Mouse (Mus musculus): Measurements from ENCODE around the gene Meiob. TPM values are rescaled to one million over a fixed set of nuclear protein-coding genes. Genes with fewer than 3 reads are reported as not detected.

Gene Meiob
- polyA plus RNA-seq, 1 experiment: not detected

GRCm38 (mm10) chr17:24812215-24812614 lies 8.1 kb downstream of the Meiob start:
- Histone ChIP-seq H3K4me3 (ENCODE audit: low read depth, low read length) (no peak overlapping the region), H3K9ac (ENCODE audit: low read depth, poor library complexity, severe bottlenecking) (no peak overlapping the region), H3K4me1 (ENCODE audit: control insufficient read depth, insufficient read depth, low read length) (peaks cover 3% of the 10 kb centered on the region), H3K36me3 (ENCODE audit: control insufficient read depth, insufficient read depth, low read length, poor library complexity, severe bottlenecking) (no peaks in the 10 kb centered on the region), H3K9me3 (replicated peaks; ENCODE audit: control insufficient read depth, insufficient read depth, low read length, poor library complexity, severe bottlenecking) (no peaks in the 10 kb centered on the region), H3K27me3 (ENCODE audit: control insufficient read depth, insufficient read depth, low read length, poor library complexity, severe bottlenecking) (no peaks in the 10 kb centered on the region), H3K27ac (ENCODE audit: insufficient read depth, low read length) (no peak overlapping the region)
- TF ChIP-seq EP300 (IDR thresholded peaks at IDR 0.05; ENCODE audit: insufficient read depth, low read depth, low read length): no peak
- no peak for TF ChIP-seq CTCF (IDR thresholded peaks at IDR 0.05; ENCODE audit: low read depth, low read length)
- no peak for TF ChIP-seq POLR2A (IDR thresholded peaks at IDR 0.05; ENCODE audit: insufficient read depth, low read length)

- H3K27ac ChIP-seq (ENCODE audit: insufficient read depth, low read length): no peak overlapping the region
- H3K27me3 ChIP-seq (ENCODE audit: control insufficient read depth, insufficient read depth, low read length, poor library complexity, severe bottlenecking): no peaks in the 10 kb centered on the region
- H3K4me3 ChIP-seq (ENCODE audit: low read depth, low read length): no peak overlapping the region
- peaks cover 3% of the 10 kb centered on the region for H3K4me1 ChIP-seq (ENCODE audit: control insufficient read depth, insufficient read depth, low read length)
- no peaks in the 10 kb centered on the region for H3K36me3 ChIP-seq (ENCODE audit: control insufficient read depth, insufficient read depth, low read length, poor library complexity, severe bottlenecking)
- TF ChIP-seq CTCF (IDR thresholded peaks at IDR 0.05; ENCODE audit: low read depth, low read length) (no peak), EP300 (IDR thresholded peaks at IDR 0.05; ENCODE audit: insufficient read depth, low read depth, low read length) (no peak), POLR2A (IDR thresholded peaks at IDR 0.05; ENCODE audit: insufficient read depth, low read length) (no peak)
- H3K9ac ChIP-seq (ENCODE audit: low read depth, poor library complexity, severe bottlenecking): no peak overlapping the region
- no peaks in the 10 kb centered on the region for H3K9me3 ChIP-seq (replicated peaks; ENCODE audit: control insufficient read depth, insufficient read depth, low read length, poor library complexity, severe bottlenecking)
Observed at GRCm38 (mm10) chr17:24815256-24815655, 11.2 kb downstream of the Meiob start.

GRCm38 (mm10) chr17:24817503-24817902 lies 13.4 kb downstream of the Meiob start:
- no peak overlapping the region for H3K9ac ChIP-seq (ENCODE audit: low read depth, poor library complexity, severe bottlenecking)
- no peak overlapping the region for H3K27ac ChIP-seq (ENCODE audit: insufficient read depth, low read length)
- H3K27me3 ChIP-seq (ENCODE audit: control insufficient read depth, insufficient read depth, low read length, poor library complexity, severe bottlenecking): no peaks in the 10 kb centered on the region
- H3K4me3 ChIP-seq (ENCODE audit: low read depth, low read length): no peak overlapping the region
- TF ChIP-seq EP300 (IDR thresholded peaks at IDR 0.05; ENCODE audit: insufficient read depth, low read depth, low read length) (no peak), POLR2A (IDR thresholded peaks at IDR 0.05; ENCODE audit: insufficient read depth, low read length) (no peak)
- H3K36me3 ChIP-seq (ENCODE audit: control insufficient read depth, insufficient read depth, low read length, poor library complexity, severe bottlenecking): no peaks in the 10 kb centered on the region
- no peaks in the 10 kb centered on the region for H3K9me3 ChIP-seq (replicated peaks; ENCODE audit: control insufficient read depth, insufficient read depth, low read length, poor library complexity, severe bottlenecking)
- no peaks in the 10 kb centered on the region for H3K4me1 ChIP-seq (ENCODE audit: control insufficient read depth, insufficient read depth, low read length)

GRCm38 (mm10) chr17:24818172-24818571 lies 14.1 kb downstream of the Meiob start:
- no peak overlapping the region for H3K4me3 ChIP-seq (ENCODE audit: low read depth, low read length)
- H3K9ac ChIP-seq (ENCODE audit: low read depth, poor library complexity, severe bottlenecking): no peak overlapping the region
- H3K9me3 ChIP-seq (replicated peaks; ENCODE audit: control insufficient read depth, insufficient read depth, low read length, poor library complexity, severe bottlenecking): no peaks in the 10 kb centered on the region
- TF ChIP-seq CTCF (IDR thresholded peaks at IDR 0.05; ENCODE audit: low read depth, low read length) (no peak), POLR2A (IDR thresholded peaks at IDR 0.05; ENCODE audit: insufficient read depth, low read length) (no peak), EP300 (IDR thresholded peaks at IDR 0.05; ENCODE audit: insufficient read depth, low read depth, low read length) (no peak)
- H3K27ac ChIP-seq (ENCODE audit: insufficient read depth, low read length): no peak overlapping the region
- H3K36me3 ChIP-seq (ENCODE audit: control insufficient read depth, insufficient read depth, low read length, poor library complexity, severe bottlenecking): no peaks in the 10 kb centered on the region
- H3K27me3 ChIP-seq (ENCODE audit: control insufficient read depth, insufficient read depth, low read length, poor library complexity, severe bottlenecking): no peaks in the 10 kb centered on the region
- no peaks in the 10 kb centered on the region for H3K4me1 ChIP-seq (ENCODE audit: control insufficient read depth, insufficient read depth, low read length)

GRCm38 (mm10) chr17:24819469-24819868 lies 15.4 kb downstream of the Meiob start:
- Histone ChIP-seq H3K27me3 (ENCODE audit: control insufficient read depth, insufficient read depth, low read length, poor library complexity, severe bottlenecking) (no peaks in the 10 kb centered on the region), H3K27ac (ENCODE audit: insufficient read depth, low read length) (no peak overlapping the region), H3K36me3 (ENCODE audit: control insufficient read depth, insufficient read depth, low read length, poor library complexity, severe bottlenecking) (no peaks in the 10 kb centered on the region), H3K9ac (ENCODE audit: low read depth, poor library complexity, severe bottlenecking) (no peak overlapping the region), H3K4me1 (ENCODE audit: control insufficient read depth, insufficient read depth, low read length) (no peaks in the 10 kb centered on the region), H3K9me3 (replicated peaks; ENCODE audit: control insufficient read depth, insufficient read depth, low read length, poor library complexity, severe bottlenecking) (no peaks in the 10 kb centered on the region), H3K4me3 (ENCODE audit: low read depth, low read length) (no peak overlapping the region)
- no peak for TF ChIP-seq CTCF (IDR thresholded peaks at IDR 0.05; ENCODE audit: low read depth, low read length)
- TF ChIP-seq EP300 (IDR thresholded peaks at IDR 0.05; ENCODE audit: insufficient read depth, low read depth, low read length): no peak
- TF ChIP-seq POLR2A (IDR thresholded peaks at IDR 0.05; ENCODE audit: insufficient read depth, low read length): no peak

GRCm38 (mm10) chr17:24821351-24822280 lies 17.5 kb downstream of the Meiob start:
- Histone ChIP-seq H3K36me3 (ENCODE audit: control insufficient read depth, insufficient read depth, low read length, poor library complexity, severe bottlenecking) (no peaks in the 10 kb centered on the region), H3K27ac (ENCODE audit: insufficient read depth, low read length) (no peak overlapping the region), H3K9me3 (replicated peaks; ENCODE audit: control insufficient read depth, insufficient read depth, low read length, poor library complexity, severe bottlenecking) (no peaks in the 10 kb centered on the region), H3K9ac (ENCODE audit: low read depth, poor library complexity, severe bottlenecking) (no peak overlapping the region), H3K4me1 (ENCODE audit: control insufficient read depth, insufficient read depth, low read length) (no peaks in the 10 kb centered on the region), H3K4me3 (ENCODE audit: low read depth, low read length) (no peak overlapping the region), H3K27me3 (ENCODE audit: control insufficient read depth, insufficient read depth, low read length, poor library complexity, severe bottlenecking) (no peaks in the 10 kb centered on the region)
- TF ChIP-seq CTCF (IDR thresholded peaks at IDR 0.05; ENCODE audit: low read depth, low read length) (no peak), POLR2A (IDR thresholded peaks at IDR 0.05; ENCODE audit: insufficient read depth, low read length) (no peak), EP300 (IDR thresholded peaks at IDR 0.05; ENCODE audit: insufficient read depth, low read depth, low read length) (no peak)

All from ES-Bruce4 (cell line).